Mouse (Mus musculus) liver, adult 2 months (tissue): Measurements from ENCODE around the gene Nbl1.

ENCODE experiments used
- CTCF ChIP-seq: fragments of 200-500 bp; IDR thresholded peaks from 2 replicates; pipeline ENCODE4 v1.5.1; 2011; ENCODE audit warnings: low read depth, low read length, control low read depth
- POLR2A ChIP-seq: fragments of 200-500 bp; IDR thresholded peaks from 2 replicates; pipeline ENCODE4 v1.6.1; 2011; ENCODE audit warnings: low read length, control low read depth; ENCODE audit not compliant: insufficient read depth; ENCODE audit errors: extremely low read depth

DNA sequence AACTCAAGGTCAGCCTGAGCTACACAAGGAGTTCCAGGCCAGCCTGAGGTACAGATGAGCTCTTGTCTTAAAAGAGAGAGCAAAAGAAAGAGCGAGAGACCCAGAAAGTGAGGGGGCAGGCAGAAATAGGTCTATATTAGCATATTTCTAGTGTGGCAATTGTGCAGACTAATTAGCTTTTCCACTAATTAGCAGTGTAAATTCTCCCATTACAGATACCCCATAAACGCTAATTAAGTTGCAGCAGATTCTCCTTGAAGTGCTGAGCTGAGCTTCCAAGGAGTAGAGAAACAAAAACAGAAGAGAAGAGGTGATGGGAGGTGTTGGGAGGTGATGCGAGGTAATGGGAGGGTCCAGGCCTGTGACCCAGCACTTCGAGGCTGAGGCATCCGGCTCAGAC, 50.2 kb downstream of the Nbl1 start:
- no peak for TF ChIP-seq CTCF
- TF ChIP-seq POLR2A: no peak
